Mouse (Mus musculus) thymus, postnatal 10 days (tissue): ENCODE data around the gene Adcy6.

ENCODE experiments used
- DNase-seq, 2 experiments: peaks; one replicate each; pipeline ENCODE4 v3.0.0; 2021; ENCODE audit warnings: low spot score in 2 of 2

Gene Adcy6

GRCm38 (mm10) chr15:98567278-98568134 lies 42.4 kb downstream of the Adcy6 start:
- peak; percentile 99 for DNase-seq

- no peak for DNase-seq
Measured at GRCm38 (mm10) chr15:98566973-98567277, 43.0 kb downstream of the Adcy6 start.

- DNase-seq, result no peak
Measured at GRCm38 (mm10) chr15:98557186-98557585, 52.7 kb downstream of the Adcy6 start.

- DNase-seq, result no peak
Measured at GRCm38 (mm10) chr15:98555881-98556280, 54.0 kb downstream of the Adcy6 start.

GRCm38 (mm10) chr15:98552758-98553157 lies 57.1 kb downstream of the Adcy6 start:
- no peak for DNase-seq

GRCm38 (mm10) chr15:98546843-98547242 lies 63.0 kb downstream of the Adcy6 start:
- DNase-seq, result no peak

- DNase-seq, result no peak
Measured at GRCm38 (mm10) chr15:98545151-98545550, 64.7 kb downstream of the Adcy6 start.

- no peak for DNase-seq
Measured at GRCm38 (mm10) chr15:98543341-98543740, 66.5 kb downstream of the Adcy6 start.

GRCm38 (mm10) chr15:98541064-98541463 lies 68.8 kb downstream of the Adcy6 start:
- no peak for DNase-seq
